Mouse (Mus musculus): ENCODE measurements around the gene Lmbrd1. TPM values are rescaled to one million over a fixed set of nuclear protein-coding genes. Genes with fewer than 3 reads are reported as not detected.
A peak's percentile ranks its signal among the peaks of the same experiment; 100 is the strongest.

The Lmbrd1 gene
- polyA plus RNA-seq, 2 experiments = 31.4 to 36.0 TPM

GRCm38 (mm10) chr1:24698146-24698880 is 19.9 kb downstream of the Lmbrd1 start:
- no peaks in the 10 kb centered on the region for H3K9me3 ChIP-seq (ENCODE audit: control insufficient read depth, low read length)
- H3K4me1 ChIP-seq (ENCODE audit: control insufficient read depth, insufficient read depth, low read length) = no peaks in the 10 kb centered on the region
- no peak overlapping the region for H3K9ac ChIP-seq (ENCODE audit: low read depth, low read length, severe bottlenecking)
- H3K36me3 ChIP-seq (ENCODE audit: control insufficient read depth, insufficient read depth, low read length) = 0 out of 2 replicates have a peak, but pooled peaks cover 5% of the 10 kb centered on the region
- no peaks in the 10 kb centered on the region for H3K27me3 ChIP-seq (ENCODE audit: control insufficient read depth, insufficient read depth, low read length)
- no peak for TF ChIP-seq POLR2A (IDR thresholded peaks at IDR 0.05; ENCODE audit: borderline replicate concordance, extremely low read depth, insufficient read depth, insufficient read length)
- ATAC-seq (ENCODE audit: low FRiP score, low read depth) = no peak
- no peak overlapping the region for H3K27ac ChIP-seq (replicated peaks; ENCODE audit: low read depth, low read length)
- WGBS = 70% methylated on average over 9 of the region's 9 CpGs
- no peak for DNase-seq (ENCODE audit: low spot score)
- no peak overlapping the region for H3K4me3 ChIP-seq (replicated peaks; ENCODE audit: low read length)
- no peak overlapping the region for H3K4me2 ChIP-seq (replicated peaks; ENCODE audit: low read depth, low read length, severe bottlenecking)

- ATAC-seq (ENCODE audit: low FRiP score, low read depth) = 0 out of 2 replicates have a peak, but pooled peaks have one; percentile 50
- H3K36me3 ChIP-seq (ENCODE audit: control insufficient read depth, insufficient read depth, low read length) = 0 out of 2 replicates have a peak, but pooled peaks cover 5% of the 10 kb centered on the region
- no peak overlapping the region for H3K4me3 ChIP-seq (replicated peaks; ENCODE audit: low read length)
- no peak overlapping the region for H3K4me2 ChIP-seq (replicated peaks; ENCODE audit: low read depth, low read length, severe bottlenecking)
- no peak overlapping the region for H3K9ac ChIP-seq (ENCODE audit: low read depth, low read length, severe bottlenecking)
- no peaks in the 10 kb centered on the region for H3K4me1 ChIP-seq (ENCODE audit: control insufficient read depth, insufficient read depth, low read length)
- peak; percentile 30 for DNase-seq (ENCODE audit: low spot score)
- H3K27me3 ChIP-seq (ENCODE audit: control insufficient read depth, insufficient read depth, low read length) = no peaks in the 10 kb centered on the region
- H3K27ac ChIP-seq (replicated peaks; ENCODE audit: low read depth, low read length) = no peak overlapping the region
- WGBS = 23% methylated on average over 9 of the region's 9 CpGs
- no peaks in the 10 kb centered on the region for H3K9me3 ChIP-seq (ENCODE audit: control insufficient read depth, low read length)
- TF ChIP-seq POLR2A (IDR thresholded peaks at IDR 0.05; ENCODE audit: borderline replicate concordance, extremely low read depth, insufficient read depth, insufficient read length) = no peak
Observed at GRCm38 (mm10) chr1:24699320-24699719, 20.9 kb downstream of the Lmbrd1 start.

GRCm38 (mm10) chr1:24700241-24700640 is 21.8 kb downstream of the Lmbrd1 start:
- TF ChIP-seq POLR2A (IDR thresholded peaks at IDR 0.05; ENCODE audit: borderline replicate concordance, extremely low read depth, insufficient read depth, insufficient read length) = no peak
- Histone ChIP-seq H3K9me3 (ENCODE audit: control insufficient read depth, low read length) (no peaks in the 10 kb centered on the region), H3K4me3 (replicated peaks; ENCODE audit: low read length) (no peak overlapping the region), H3K4me1 (ENCODE audit: control insufficient read depth, insufficient read depth, low read length) (0 out of 2 replicates have a peak, but pooled peaks cover 3% of the 10 kb centered on the region), H3K27me3 (ENCODE audit: control insufficient read depth, insufficient read depth, low read length) (no peaks in the 10 kb centered on the region), H3K27ac (replicated peaks; ENCODE audit: low read depth, low read length) (no peak overlapping the region), H3K36me3 (ENCODE audit: control insufficient read depth, insufficient read depth, low read length) (peaks cover 4% of the 10 kb centered on the region; the same call in 1 of the 2 replicates), H3K4me2 (replicated peaks; ENCODE audit: low read depth, low read length, severe bottlenecking) (no peak overlapping the region), H3K9ac (ENCODE audit: low read depth, low read length, severe bottlenecking) (no peak overlapping the region)
- ATAC-seq (ENCODE audit: low FRiP score, low read depth) (peak; percentile 63), DNase-seq (ENCODE audit: low spot score) (peak; percentile 17)
- 73% methylated on average over 5 of the region's 5 CpGs for WGBS

DNA sequence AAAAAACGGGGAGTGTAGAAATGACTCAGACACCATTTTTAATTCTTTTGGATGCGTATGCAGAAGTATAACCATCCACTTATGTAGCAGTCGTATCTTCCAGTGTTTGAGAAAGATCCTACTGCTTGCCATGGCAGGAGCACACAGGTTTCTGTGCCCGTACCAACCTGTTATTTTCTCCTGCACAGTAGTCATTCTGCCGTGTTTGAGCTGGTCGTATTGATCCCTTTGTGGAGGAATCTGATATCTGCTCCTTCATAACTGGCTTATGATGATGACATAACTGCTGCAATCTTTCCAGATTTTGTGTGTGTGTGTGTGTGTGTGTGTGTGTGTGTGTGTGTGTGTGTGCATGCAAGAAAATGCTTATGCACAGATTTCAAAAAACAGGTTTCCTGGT is 25.4 kb downstream of the Lmbrd1 start:
- 75% methylated on average over 6 of the region's 6 CpGs for whole genome bisulfite sequencing
- no peak overlapping the region for H3K4me3 ChIP-seq (replicated peaks; ENCODE audit: low read length)
- H3K27ac ChIP-seq (replicated peaks; ENCODE audit: low read depth, low read length) = no peak overlapping the region
- no peak overlapping the region for H3K9ac ChIP-seq (ENCODE audit: low read depth, low read length, severe bottlenecking)
- DNase-seq (ENCODE audit: low spot score) (no peak), ATAC-seq (ENCODE audit: low FRiP score, low read depth) (no peak)
- no peaks in the 10 kb centered on the region for H3K27me3 ChIP-seq (ENCODE audit: control insufficient read depth, insufficient read depth, low read length)
- H3K4me1 ChIP-seq (ENCODE audit: control insufficient read depth, insufficient read depth, low read length) = 0 out of 2 replicates have a peak, but pooled peaks cover 3% of the 10 kb centered on the region
- H3K9me3 ChIP-seq (ENCODE audit: control insufficient read depth, low read length) = no peaks in the 10 kb centered on the region
- TF ChIP-seq POLR2A (IDR thresholded peaks at IDR 0.05; ENCODE audit: borderline replicate concordance, extremely low read depth, insufficient read depth, insufficient read length) = no peak
- H3K36me3 ChIP-seq (ENCODE audit: control insufficient read depth, insufficient read depth, low read length) = peaks cover 13% of the 10 kb centered on the region; the same call in 1 of the 2 replicates
- H3K4me2 ChIP-seq (replicated peaks; ENCODE audit: low read depth, low read length, severe bottlenecking) = no peak overlapping the region

- Histone ChIP-seq H3K9ac (ENCODE audit: low read depth, low read length, severe bottlenecking) (no peak overlapping the region), H3K27ac (replicated peaks; ENCODE audit: low read depth, low read length) (no peak overlapping the region), H3K27me3 (ENCODE audit: control insufficient read depth, insufficient read depth, low read length) (no peaks in the 10 kb centered on the region), H3K4me3 (replicated peaks; ENCODE audit: low read length) (no peak overlapping the region), H3K9me3 (ENCODE audit: control insufficient read depth, low read length) (no peaks in the 10 kb centered on the region), H3K4me2 (replicated peaks; ENCODE audit: low read depth, low read length, severe bottlenecking) (no peak overlapping the region), H3K36me3 (ENCODE audit: control insufficient read depth, insufficient read depth, low read length) (peaks cover 16% of the 10 kb centered on the region), H3K4me1 (ENCODE audit: control insufficient read depth, insufficient read depth, low read length) (no peaks in the 10 kb centered on the region)
- no peak for TF ChIP-seq POLR2A (IDR thresholded peaks at IDR 0.05; ENCODE audit: borderline replicate concordance, extremely low read depth, insufficient read depth, insufficient read length)
- ATAC-seq (ENCODE audit: low FRiP score, low read depth) = no peak
- 88% methylated on average over 4 of the region's 4 CpGs for WGBS
- no peak for DNase-seq (ENCODE audit: low spot score)
Observed at GRCm38 (mm10) chr1:24716301-24716700, 37.9 kb downstream of the Lmbrd1 start.
